Mouse (Mus musculus) lung, embryonic 14.5 days (tissue): ENCODE data around the gene Lpar4. TPM values are rescaled to one million over a fixed set of nuclear protein-coding genes. Genes with fewer than 3 reads are reported as not detected.

Experiments
- ATAC-seq: fragments of 200-750 bp; cut with Nextera tagmentation; 2 replicates; pipeline ENCODE4 v1.8.0; 2017; ENCODE audit warnings: mild to moderate bottlenecking, moderate TSS enrichment, moderate library complexity; ENCODE audit not compliant: insufficient read depth
- DNase-seq: peaks from one replicate; pipeline ENCODE4 v3.0.0-alpha.2; 2015
- H3K27ac ChIP-seq: fragments of 300-500 bp; sonication (generic); 2 replicates; pipeline ENCODE4 v1.5.1; 2014; ENCODE audit warnings: low read depth, mild to moderate bottlenecking, moderate library complexity
- H3K27me3 ChIP-seq: fragments of 300-500 bp; sonication (generic); 2 replicates; pipeline ENCODE4 v1.6.1; 2014; ENCODE audit warnings: low read length, control low read depth; ENCODE audit not compliant: insufficient read depth
- H3K36me3 ChIP-seq: fragments of 300-500 bp; sonication (generic); 2 replicates; pipeline ENCODE4 v1.6.1; 2014; ENCODE audit warnings: control low read depth; ENCODE audit not compliant: insufficient read depth
- H3K4me1 ChIP-seq: fragments of 300-500 bp; sonication (generic); 2 replicates; pipeline ENCODE4 v1.6.1; 2014; ENCODE audit warnings: antibody characterized with exemption, control low read depth; ENCODE audit not compliant: insufficient read depth
- H3K4me2 ChIP-seq: fragments of 300-500 bp; sonication (generic); 2 replicates; pipeline ENCODE4 v1.6.1; 2014; ENCODE audit warnings: mild to moderate bottlenecking
- H3K4me3 ChIP-seq: fragments of 300-500 bp; sonication (generic); 2 replicates; pipeline ENCODE4 v1.5.1; 2014; ENCODE audit warnings: low read depth, low read length
- H3K9ac ChIP-seq: fragments of 300-500 bp; sonication (generic); 2 replicates; pipeline ENCODE4 v1.6.1; 2014
- H3K9me3 ChIP-seq: fragments of 300-500 bp; sonication (generic); 2 replicates; pipeline ENCODE4 v1.6.1; 2016; ENCODE audit warnings: low read depth, low read length, control low read depth
- CTCF ChIP-seq: IDR thresholded peaks from 2 replicates; pipeline ENCODE4 v1.5.1; 2016; ENCODE audit warnings: antibody characterized with exemption, low read depth
- WGBS: fragments of 180-500 bp; shearing (Covaris S2); extraction: QIAGEN DNeasy Blood & Tissue Kit; methylation state at CpG from one replicate; pipeline ENCODE4 v1.1.7; 2014; 5-methylcytosine and 5-hydroxymethylcytosine counted together
- polyA plus RNA-seq: library from polyadenylated mRNA; unstranded; fragments of >200 nt; fragmentation: Nextera tagmentation; extraction: Ambion mirVana; gene quantifications from 2 replicates; pipeline ENCODE4 v1.2.1, GENCODE M21; 2014

Gene Lpar4
- 19.1 and 19.3 TPM in 2 replicates for polyA plus RNA-seq

DNA sequence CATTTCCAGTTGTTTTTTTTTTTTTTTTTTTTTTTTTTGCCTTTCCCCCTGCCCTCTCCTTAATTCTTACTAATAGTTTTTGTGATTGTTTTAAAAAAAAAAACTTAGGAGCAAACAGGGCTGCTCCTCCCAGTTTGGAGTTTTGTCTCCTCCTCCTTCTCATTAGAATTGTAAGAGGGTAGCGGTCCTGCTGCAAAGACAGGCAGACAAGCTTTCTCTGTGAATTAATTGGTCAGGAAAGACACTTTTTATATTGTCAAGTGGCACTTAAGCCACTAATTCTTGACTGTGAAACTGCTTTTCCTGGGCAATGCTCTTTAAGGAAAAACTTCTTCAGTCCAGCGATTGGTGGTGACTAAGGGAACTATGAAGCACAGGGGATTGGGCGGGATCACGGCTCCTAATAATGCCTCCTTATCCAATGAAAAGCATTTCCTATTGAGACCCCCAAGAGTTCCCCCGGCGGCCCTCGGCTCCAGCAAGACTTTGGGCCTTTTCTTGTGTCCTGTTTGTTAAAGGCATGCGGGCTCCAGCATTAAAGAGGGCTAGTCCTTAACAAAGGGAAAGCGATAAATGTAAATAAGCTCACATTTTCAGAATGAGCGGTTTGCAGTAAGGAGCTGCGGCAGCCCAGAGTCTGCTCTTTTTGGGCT, at the start of gene Lpar4:
Gene Lpar4, plus strand, starts transcription at position 451 of the 653 bp plus-strand sequence.
- Histone ChIP-seq H3K36me3 (no peaks in the 10 kb centered on the region), H3K27ac (peak within 1 kb of the TSS; percentile 52), H3K9ac (peak within 1 kb of the TSS; percentile 56), H3K27me3 (no peaks in the 10 kb centered on the region), H3K4me1 (no peaks in the 10 kb centered on the region), H3K4me3 (peak within 1 kb of the TSS; percentile 32), H3K9me3 (no peaks in the 10 kb centered on the region), H3K4me2 (peak within 1 kb of the TSS; percentile 50)
- DNase-seq (peak; percentile 83), ATAC-seq (peak; percentile 98)
- WGBS, result 11% methylated on average over 11 of the region's 11 CpGs
- no peak for TF ChIP-seq CTCF

DNA sequence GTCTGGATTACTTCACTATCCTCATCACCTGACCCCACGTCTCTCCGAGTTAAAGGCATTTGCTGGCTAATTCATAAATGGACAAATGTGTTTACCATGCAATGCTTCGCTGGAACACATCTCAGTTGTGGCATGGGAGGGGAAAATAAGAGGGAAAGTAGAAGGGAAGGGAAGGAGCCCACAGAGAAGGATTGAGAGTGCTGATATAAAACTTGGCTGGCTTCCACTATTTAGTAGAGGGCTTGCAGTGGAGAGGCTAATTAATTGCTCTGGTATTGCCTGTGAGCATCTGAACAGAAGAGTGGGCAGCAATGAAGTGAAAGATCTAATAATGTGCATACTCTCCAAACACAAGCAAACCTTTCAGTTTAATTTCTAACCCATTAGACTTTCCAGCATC, 49.0 kb upstream of the Lpar4 start:
- H3K36me3 ChIP-seq, result no peaks in the 10 kb centered on the region
- no peaks in the 10 kb centered on the region for H3K9me3 ChIP-seq
- H3K4me2 ChIP-seq, result no peak overlapping the region
- H3K4me1 ChIP-seq, result no peaks in the 10 kb centered on the region
- H3K9ac ChIP-seq, result no peak overlapping the region
- no peak for TF ChIP-seq CTCF
- DNase-seq (peak; percentile 28), ATAC-seq (peak; percentile 47; the same call in 1 of the 2 replicates)
- H3K4me3 ChIP-seq, result no peak overlapping the region
- no peaks in the 10 kb centered on the region for H3K27me3 ChIP-seq
- 36% methylated on average over 3 of the region's 3 CpGs for WGBS
- peak overlapping the region; percentile 33; the same call in 1 of the 2 replicates for H3K27ac ChIP-seq

DNA sequence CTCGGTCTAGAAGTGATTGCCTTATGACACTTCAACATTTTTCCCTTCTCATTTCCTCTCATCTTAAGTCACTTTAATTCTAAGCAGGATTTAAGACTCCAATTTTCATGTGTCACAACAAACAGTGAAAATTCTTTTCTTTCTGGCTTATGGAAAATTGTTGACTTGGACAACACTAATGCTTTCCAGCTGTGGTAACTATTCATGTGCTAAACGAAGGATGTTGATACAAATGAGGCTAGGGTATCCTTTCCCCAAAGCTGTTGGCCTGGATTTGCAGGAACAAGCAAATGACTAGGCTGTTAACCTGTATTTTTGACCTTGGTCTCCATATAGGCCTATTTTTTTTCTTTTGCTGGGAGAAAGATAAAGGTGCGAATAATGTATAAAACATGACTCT, 48.5 kb upstream of the Lpar4 start:
- no peaks in the 10 kb centered on the region for H3K9me3 ChIP-seq
- no peaks in the 10 kb centered on the region for H3K27me3 ChIP-seq
- H3K4me1 ChIP-seq, result no peaks in the 10 kb centered on the region
- no peaks in the 10 kb centered on the region for H3K36me3 ChIP-seq
- no peak overlapping the region for H3K4me2 ChIP-seq
- no peak for TF ChIP-seq CTCF
- no peak for ATAC-seq
- no peak for DNase-seq
- no peak overlapping the region for H3K27ac ChIP-seq
- no peak overlapping the region for H3K9ac ChIP-seq
- WGBS, result 41% methylated on average over 3 of the region's 3 CpGs
- H3K4me3 ChIP-seq, result no peak overlapping the region

DNA sequence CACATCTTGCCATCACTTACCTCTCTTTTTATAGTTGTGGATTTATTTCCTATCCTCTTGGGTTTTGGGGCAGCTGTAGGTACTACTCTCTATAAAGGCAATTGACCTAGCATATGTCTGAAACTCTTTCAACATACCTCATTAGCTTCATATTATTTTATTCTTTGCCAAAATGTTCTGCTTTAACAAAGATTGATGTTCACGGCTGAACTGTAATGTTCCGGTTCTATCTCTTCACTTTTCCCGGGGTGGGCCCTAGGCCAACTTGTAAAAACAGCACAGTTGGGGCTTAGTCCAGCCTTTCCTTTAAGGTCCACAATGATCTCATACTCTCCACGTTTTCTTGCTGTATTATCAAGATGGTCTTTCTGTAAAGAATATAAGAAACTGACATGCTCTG, 48.1 kb upstream of the Lpar4 start:
- Histone ChIP-seq H3K9ac (no peak overlapping the region), H3K36me3 (no peaks in the 10 kb centered on the region), H3K27ac (no peak overlapping the region), H3K4me1 (no peaks in the 10 kb centered on the region), H3K9me3 (no peaks in the 10 kb centered on the region), H3K4me3 (no peak overlapping the region), H3K4me2 (no peak overlapping the region), H3K27me3 (no peaks in the 10 kb centered on the region)
- peak; percentile 33 for DNase-seq
- no peak for ATAC-seq
- no peak for TF ChIP-seq CTCF
- 33% methylated on average over 4 of the region's 4 CpGs for WGBS

DNA sequence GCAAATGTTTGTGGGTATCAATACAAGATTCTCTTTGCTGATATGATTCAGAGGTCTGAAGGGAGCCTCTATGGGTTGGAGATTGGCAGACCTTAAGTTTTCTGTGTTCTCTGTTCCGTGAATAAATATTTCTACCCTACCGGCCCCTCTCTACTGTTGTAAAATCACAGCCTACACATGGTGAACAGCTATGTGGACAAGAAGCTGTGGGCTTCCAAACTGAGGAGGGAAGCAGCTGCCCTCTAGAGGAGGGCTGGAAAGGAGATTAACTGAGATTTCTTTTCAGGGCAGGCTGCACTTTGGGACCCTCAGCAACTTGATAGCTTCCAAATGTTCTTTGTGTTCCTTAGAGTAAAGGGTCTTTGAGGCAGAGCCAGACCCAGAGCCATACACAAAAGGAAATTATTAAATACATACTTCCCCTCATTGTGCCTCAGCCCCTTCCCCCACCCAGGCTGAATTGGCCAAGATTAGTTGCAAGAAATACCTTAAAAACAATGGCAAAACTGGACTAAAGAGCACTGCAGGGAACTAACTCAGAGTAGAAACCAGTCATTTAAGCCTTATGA, 22.6 kb upstream of the Lpar4 start:
- Histone ChIP-seq H3K36me3 (no peaks in the 10 kb centered on the region), H3K4me3 (no peak overlapping the region), H3K27ac (peak overlapping the region; percentile 18; the same call in 1 of the 2 replicates), H3K9me3 (no peaks in the 10 kb centered on the region), H3K27me3 (no peaks in the 10 kb centered on the region), H3K4me2 (no peak overlapping the region), H3K4me1 (no peaks in the 10 kb centered on the region), H3K9ac (no peak overlapping the region)
- TF ChIP-seq CTCF, result peak; percentile 36
- DNase-seq (peak; percentile 25), ATAC-seq (no peak; the same call in 1 of the 2 replicates)
- WGBS, result 62% methylated on average over 2 of the region's 2 CpGs

DNA sequence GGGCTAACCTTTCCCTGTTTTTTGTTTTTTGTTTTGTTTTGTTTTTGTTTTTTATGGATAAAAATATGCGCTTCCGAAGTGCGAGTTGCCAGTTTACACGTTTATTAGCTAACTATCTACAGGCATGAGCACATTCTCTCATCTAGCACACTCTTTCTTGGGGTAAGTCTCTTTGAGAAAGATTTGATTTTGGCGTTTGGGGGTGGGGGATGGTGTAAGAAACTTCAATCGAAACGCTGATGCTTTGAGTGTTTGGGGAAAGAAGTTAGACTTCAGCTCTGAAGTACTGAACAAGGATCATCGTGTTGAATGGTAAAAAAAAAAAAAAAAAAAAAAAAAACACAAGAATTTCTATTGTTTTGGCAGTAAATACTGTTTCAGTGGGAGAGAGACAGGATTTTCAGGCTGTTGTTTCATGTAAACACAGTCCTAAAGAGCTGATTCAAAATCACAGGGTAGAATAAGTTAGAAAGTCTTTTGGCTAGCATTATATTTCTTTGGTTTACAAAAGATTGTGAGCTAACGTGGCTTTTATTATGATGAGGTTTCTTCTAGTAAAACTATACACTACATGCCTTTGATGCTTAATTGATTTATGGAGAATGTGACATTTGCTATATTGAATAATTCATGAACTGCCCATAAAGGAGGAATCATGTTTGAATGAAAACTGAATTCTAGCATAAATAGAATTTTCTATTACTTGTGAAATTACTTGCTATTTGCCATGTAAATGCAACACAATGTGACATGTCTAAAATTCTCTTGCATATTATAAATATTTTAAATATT, 599 bp downstream of the Lpar4 start:
- 6% methylated on average over 9 of the region's 9 CpGs for WGBS
- DNase-seq, result peak; percentile 15
- H3K4me3 ChIP-seq, result peak overlapping the region; percentile 32
- no peak for TF ChIP-seq CTCF
- no peak for ATAC-seq
- H3K36me3 ChIP-seq, result no peaks in the 10 kb centered on the region
- H3K27me3 ChIP-seq, result no peaks in the 10 kb centered on the region
- H3K4me2 ChIP-seq, result peak overlapping the region; percentile 50
- H3K9me3 ChIP-seq, result no peaks in the 10 kb centered on the region
- no peaks in the 10 kb centered on the region for H3K4me1 ChIP-seq
- H3K9ac ChIP-seq, result peak overlapping the region; percentile 56
- peak overlapping the region; percentile 52 for H3K27ac ChIP-seq

DNA sequence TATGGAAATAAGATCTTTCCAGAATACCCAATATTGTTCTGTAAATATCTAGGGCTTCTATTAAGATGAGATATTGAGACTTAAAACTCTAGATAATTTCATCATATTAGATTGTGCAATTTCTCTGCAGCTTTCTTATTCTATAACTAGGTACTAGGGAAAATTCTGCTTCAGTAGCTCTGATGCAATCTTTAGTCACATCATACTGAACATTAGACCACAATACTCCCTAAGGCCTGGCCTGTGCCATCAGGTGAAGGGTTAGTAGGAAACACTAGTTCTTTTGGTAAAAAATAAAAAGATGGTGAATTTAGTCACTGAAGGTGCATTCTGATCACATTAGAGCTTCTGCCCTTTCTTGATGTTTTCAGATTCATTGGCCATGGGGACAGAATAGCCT, 4.1 kb downstream of the Lpar4 start:
- ATAC-seq (no peak), DNase-seq (no peak)
- Histone ChIP-seq H3K36me3 (no peaks in the 10 kb centered on the region), H3K27ac (no peak overlapping the region), H3K9ac (no peak overlapping the region), H3K4me2 (no peak overlapping the region), H3K4me3 (no peak overlapping the region), H3K4me1 (no peaks in the 10 kb centered on the region), H3K27me3 (no peaks in the 10 kb centered on the region), H3K9me3 (no peaks in the 10 kb centered on the region)
- TF ChIP-seq CTCF, result no peak
